In genomic region chr7:106758800-106759199, GRCm38 (mm10) we compare ENCODE assay signal across 24 mouse cellular contexts. TPM values are rescaled to one million over a fixed set of nuclear protein-coding genes. Genes with fewer than 3 reads are reported as not detected.
DNase-seq lines count a peak whose midpoint lies in the region; ATAC-seq and TF ChIP-seq lines count a peak whose summit lies in the region.
"Had no signal": no experiment of that assay in that cellular context is flagged by ENCODE, and none has a peak within 500 bp of the region (broad histone marks: within the 10 kb centered on the region; RNA-seq: fewer than 3 reads in every experiment).

No protein-coding gene starts in this region.

- no peaks in the 10 kb centered on the region for H3K9me3 ChIP-seq in liver, embryonic 11.5 days (ENCODE audit: control insufficient read depth, low read length)
- H3K9me3 ChIP-seq in forebrain, embryonic 15.5 days: no peaks in the 10 kb centered on the region
- 0 out of 2 replicates have a peak, but pooled peaks cover 2% of the 10 kb centered on the region for H3K9me3 ChIP-seq in hindbrain, embryonic 16.5 days (ENCODE audit: control insufficient read depth, low read length)

- no peak for TF ChIP-seq CTCF in liver, adult 2 months (IDR thresholded peaks at IDR 0.05; ENCODE audit: low read depth, low read length)

- 88% methylated on average over 2 of the region's 2 CpGs for WGBS in liver, adult 2 months
- WGBS in liver, embryonic 11.5 days: 84% methylated on average over 2 of the region's 2 CpGs
- WGBS in macrophage (ENCODE audit: missing documents): 0% methylated on average over 1 of the region's 2 CpGs
- 91% methylated on average over 2 of the region's 2 CpGs for WGBS in forebrain, embryonic 15.5 days
- 95% methylated on average over 2 of the region's 2 CpGs for WGBS in hindbrain, embryonic 16.5 days

- no peak for ATAC-seq in liver, embryonic 11.5 days (replicated peaks; ENCODE audit: low FRiP score)
- peak; percentile 85; the same call in 1 of the 2 replicates for ATAC-seq in neutrophil, adult 5-6 weeks (ENCODE audit: extremely low read depth, insufficient number of reproducible peaks, low FRiP score, poor library complexity, severe bottlenecking)
- ATAC-seq in forebrain, embryonic 15.5 days (replicated peaks): no peak
- ATAC-seq in hindbrain, embryonic 16.5 days: no peak
- ATAC-seq: forebrain, embryonic 13.5 days; hindbrain, postnatal 0 days had no signal

- no peaks in the 10 kb centered on the region for H3K27me3 ChIP-seq in liver, adult 2 months (ENCODE audit: control insufficient read depth, insufficient read depth, low read length)
- H3K27me3 ChIP-seq in liver, embryonic 11.5 days (replicated peaks; ENCODE audit: control insufficient read depth, insufficient read depth, low read length): no peaks in the 10 kb centered on the region
- no peaks in the 10 kb centered on the region for H3K27me3 ChIP-seq in forebrain, embryonic 15.5 days
- no peaks in the 10 kb centered on the region for H3K27me3 ChIP-seq in hindbrain, embryonic 16.5 days (replicated peaks; ENCODE audit: control insufficient read depth, insufficient read depth, low read length)
- H3K27me3 ChIP-seq: forebrain, embryonic 13.5 days; heart, embryonic 13.5 days; hindbrain, embryonic 12.5 days had no signal

- no peak overlapping the region for H3K4me3 ChIP-seq in liver, adult 2 months (ENCODE audit: insufficient read depth, low read depth, low read length)
- no peak overlapping the region for H3K4me3 ChIP-seq in liver, embryonic 11.5 days (ENCODE audit: low read depth, low read length)
- no peak overlapping the region for H3K4me3 ChIP-seq in macrophage (ENCODE audit: inconsistent target)
- H3K4me3 ChIP-seq in forebrain, embryonic 15.5 days: no peak overlapping the region
- H3K4me3 ChIP-seq in hindbrain, embryonic 16.5 days (ENCODE audit: low read length): no peak overlapping the region
- H3K4me3 ChIP-seq: embryonic facial prominence, embryonic 10.5 days; forebrain, embryonic 13.5 days; gastrocnemius, adult 2 months; heart, embryonic 13.5 days; hindbrain, embryonic 12.5 days had no signal

- no peaks in the 10 kb centered on the region for H3K79me2 ChIP-seq in liver, adult 2 months (ENCODE audit: control insufficient read depth, insufficient read depth, low read length)
- no peaks in the 10 kb centered on the region for H3K79me2 ChIP-seq in macrophage (ENCODE audit: inconsistent target)

- no peaks in the 10 kb centered on the region for H3K36me3 ChIP-seq in liver, adult 2 months (ENCODE audit: control insufficient read depth, insufficient read depth, low read length)
- H3K36me3 ChIP-seq in liver, embryonic 11.5 days (ENCODE audit: control insufficient read depth, insufficient read depth, low read length): no peaks in the 10 kb centered on the region
- H3K36me3 ChIP-seq in macrophage (ENCODE audit: inconsistent target): no peaks in the 10 kb centered on the region
- H3K36me3 ChIP-seq in forebrain, embryonic 15.5 days: no peaks in the 10 kb centered on the region
- no peaks in the 10 kb centered on the region for H3K36me3 ChIP-seq in hindbrain, embryonic 16.5 days (ENCODE audit: control insufficient read depth, insufficient read depth, low read length)
- H3K36me3 ChIP-seq: embryonic facial prominence, embryonic 10.5 days; heart, embryonic 13.5 days; hindbrain, embryonic 12.5 days had no signal

- no peak overlapping the region for H3K9ac ChIP-seq in liver, adult 2 months (ENCODE audit: low read depth, low read length)
- H3K9ac ChIP-seq in liver, embryonic 11.5 days (ENCODE audit: low read depth, low read length): no peak overlapping the region
- no peak overlapping the region for H3K9ac ChIP-seq in forebrain, embryonic 15.5 days (replicated peaks)
- H3K9ac ChIP-seq in hindbrain, embryonic 16.5 days (ENCODE audit: low read depth, low read length): no peak overlapping the region
- H3K9ac ChIP-seq: forebrain, embryonic 13.5 days; heart, embryonic 13.5 days; hindbrain, embryonic 12.5 days had no signal

- no peak for TF ChIP-seq POLR2A in liver, adult 2 months (IDR thresholded peaks at IDR 0.05; ENCODE audit: extremely low read depth, insufficient read depth, low read length)

- no peak overlapping the region for H3K4me2 ChIP-seq in liver, embryonic 11.5 days
- no peak overlapping the region for H3K4me2 ChIP-seq in forebrain, embryonic 15.5 days (replicated peaks)
- no peak overlapping the region for H3K4me2 ChIP-seq in hindbrain, embryonic 16.5 days (ENCODE audit: low read length)
- H3K4me2 ChIP-seq: forebrain, embryonic 13.5 days; heart, embryonic 13.5 days; hindbrain, embryonic 12.5 days had no signal

- no peaks in the 10 kb centered on the region for H3K4me1 ChIP-seq in liver, adult 2 months (ENCODE audit: control insufficient read depth, insufficient read depth, low read length)
- no peaks in the 10 kb centered on the region for H3K4me1 ChIP-seq in liver, embryonic 11.5 days (replicated peaks; ENCODE audit: control insufficient read depth, insufficient read depth, low read length)
- no peaks in the 10 kb centered on the region for H3K4me1 ChIP-seq in forebrain, embryonic 15.5 days
- H3K4me1 ChIP-seq in hindbrain, embryonic 16.5 days (ENCODE audit: control insufficient read depth, insufficient read depth, low read depth, low read length): no peaks in the 10 kb centered on the region
- H3K4me1 ChIP-seq: embryonic facial prominence, embryonic 10.5 days; forebrain, embryonic 13.5 days; heart, embryonic 13.5 days; hindbrain, embryonic 12.5 days had no signal

- peak; percentile 20 for DNase-seq in liver, adult 2 months (ENCODE audit: extremely low read depth, low read depth, low spot score)
- no peak for DNase-seq in liver, embryonic 11.5 days (ENCODE audit: low spot score)
- DNase-seq in layer of hippocampus, adult 8-10 months (ENCODE audit: low spot score in 2 of 2): no peak
- DNase-seq: adrenal gland, postnatal 14 days; cerebellum, adult 18-20 months; cerebellum, adult 9-11 months; cerebellum, postnatal 36 days; gastrocnemius, adult 2 months; gastrocnemius, postnatal 25 days; heart, adult 11 months; heart, postnatal 4 days had no signal

- no peak overlapping the region for H3K27ac ChIP-seq in liver, adult 2 months (replicated peaks; ENCODE audit: insufficient read depth, low read depth, low read length)
- H3K27ac ChIP-seq in liver, embryonic 11.5 days (ENCODE audit: low read depth, low read length): no peak overlapping the region
- H3K27ac ChIP-seq in macrophage: peak overlapping the region; percentile 48
- H3K27ac ChIP-seq in forebrain, embryonic 15.5 days (replicated peaks): no peak overlapping the region
- H3K27ac ChIP-seq in hindbrain, embryonic 16.5 days (ENCODE audit: low read depth, low read length): no peak overlapping the region
- H3K27ac ChIP-seq: embryonic facial prominence, embryonic 10.5 days; forebrain, embryonic 13.5 days; gastrocnemius, adult 2 months; heart, embryonic 13.5 days; hindbrain, embryonic 12.5 days; hindbrain, postnatal 0 days had no signal

RNA-seq across cellular contexts. Expression of gene Olfr698, which starts 3.6 kb away (rescaled TPM):
- total RNA-seq in liver, adult 2 months (2014; rRNA removed): not detected in 2 replicates
- polyA plus RNA-seq in liver, adult 2 months (2012; rRNA removed): not detected in 2 replicates
- not detected in 2 replicates for polyA plus RNA-seq in liver, embryonic 11.5 days (2014; fragmentation: Nextera tagmentation; extraction: Ambion mirVana)
- total RNA-seq in macrophage (2018; cell fraction: chromatin; rRNA removed): not detected
- total RNA-seq in macrophage (2018; cell fraction: cytosol; rRNA removed): not detected
- not detected for total RNA-seq in macrophage (2018; cell fraction: nucleus; rRNA removed)
- not detected in 3 replicates for polyA plus RNA-seq in macrophage (2018)
- total RNA-seq in neutrophil, adult 5-6 weeks (2017): not detected in 2 replicates
- not detected for total RNA-seq in layer of hippocampus, adult 8-10 months (2022)
- polyA plus RNA-seq in forebrain, embryonic 15.5 days (2015; fragmentation: Nextera tagmentation; extraction: Ambion mirVana): not detected in 2 replicates
- polyA plus RNA-seq in hindbrain, embryonic 16.5 days (2015; fragmentation: Nextera tagmentation; extraction: Ambion mirVana): not detected in 2 replicates
- total RNA-seq: adrenal gland, postnatal 14 days; gastrocnemius, adult 2 months; gastrocnemius, postnatal 25 days; heart, postnatal 4 days; hindbrain, postnatal 0 days; MEL had no signal
- polyA plus RNA-seq: C2C12; embryonic facial prominence, embryonic 10.5 days; embryonic facial prominence, embryonic 14.5 days; forebrain, embryonic 13.5 days; heart, embryonic 13.5 days; heart, postnatal 0 days; hindbrain, embryonic 12.5 days; hindbrain, postnatal 0 days had no signal

RNA-seq across cellular contexts. Expression of gene Olfr697, which starts 16.6 kb away (rescaled TPM):
- not detected in 2 replicates for total RNA-seq in liver, adult 2 months (2014; rRNA removed)
- polyA plus RNA-seq in liver, adult 2 months (2012; rRNA removed): not detected in 2 replicates
- not detected in 2 replicates for polyA plus RNA-seq in liver, embryonic 11.5 days (2014; fragmentation: Nextera tagmentation; extraction: Ambion mirVana)
- not detected for total RNA-seq in macrophage (2018; cell fraction: chromatin; rRNA removed)
- not detected for total RNA-seq in macrophage (2018; cell fraction: cytosol; rRNA removed)
- not detected for total RNA-seq in macrophage (2018; cell fraction: nucleus; rRNA removed)
- polyA plus RNA-seq in macrophage (2018): not detected in 3 replicates
- total RNA-seq in neutrophil, adult 5-6 weeks (2017): not detected in 2 replicates
- not detected for total RNA-seq in layer of hippocampus, adult 8-10 months (2022)
- not detected in 2 replicates for polyA plus RNA-seq in forebrain, embryonic 15.5 days (2015; fragmentation: Nextera tagmentation; extraction: Ambion mirVana)
- polyA plus RNA-seq in hindbrain, embryonic 16.5 days (2015; fragmentation: Nextera tagmentation; extraction: Ambion mirVana): not detected in 2 replicates
- total RNA-seq: adrenal gland, postnatal 14 days; gastrocnemius, adult 2 months; gastrocnemius, postnatal 25 days; heart, postnatal 4 days; hindbrain, postnatal 0 days; MEL had no signal
- polyA plus RNA-seq: C2C12; embryonic facial prominence, embryonic 10.5 days; embryonic facial prominence, embryonic 14.5 days; forebrain, embryonic 13.5 days; heart, embryonic 13.5 days; heart, postnatal 0 days; hindbrain, embryonic 12.5 days; hindbrain, postnatal 0 days had no signal

RNA-seq across cellular contexts. Expression of gene Olfr699, which starts 34.2 kb away (rescaled TPM):
- total RNA-seq in liver, adult 2 months (2014; rRNA removed): not detected in 2 replicates
- not detected in 2 replicates for polyA plus RNA-seq in liver, adult 2 months (2012; rRNA removed)
- not detected in 2 replicates for polyA plus RNA-seq in liver, embryonic 11.5 days (2014; fragmentation: Nextera tagmentation; extraction: Ambion mirVana)
- not detected for total RNA-seq in macrophage (2018; cell fraction: chromatin; rRNA removed)
- not detected for total RNA-seq in macrophage (2018; cell fraction: cytosol; rRNA removed)
- total RNA-seq in macrophage (2018; cell fraction: nucleus; rRNA removed): not detected
- polyA plus RNA-seq in macrophage (2018): not detected in 3 replicates
- 0.12 TPM in 1 of 2 replicates, not detected in the other for total RNA-seq in neutrophil, adult 5-6 weeks (2017)
- not detected for total RNA-seq in layer of hippocampus, adult 8-10 months (2022)
- polyA plus RNA-seq in forebrain, embryonic 15.5 days (2015; fragmentation: Nextera tagmentation; extraction: Ambion mirVana): not detected in 2 replicates
- polyA plus RNA-seq in hindbrain, embryonic 16.5 days (2015; fragmentation: Nextera tagmentation; extraction: Ambion mirVana): not detected in 2 replicates
- total RNA-seq: adrenal gland, postnatal 14 days; gastrocnemius, adult 2 months; gastrocnemius, postnatal 25 days; heart, postnatal 4 days; hindbrain, postnatal 0 days; MEL had no signal
- polyA plus RNA-seq: C2C12; embryonic facial prominence, embryonic 10.5 days; embryonic facial prominence, embryonic 14.5 days; forebrain, embryonic 13.5 days; heart, embryonic 13.5 days; heart, postnatal 0 days; hindbrain, embryonic 12.5 days; hindbrain, postnatal 0 days had no signal

RNA-seq across cellular contexts. Expression of gene Olfr695, which starts 42.6 kb away (rescaled TPM):
- total RNA-seq in liver, adult 2 months (2014; rRNA removed): not detected in 2 replicates
- not detected in 2 replicates for polyA plus RNA-seq in liver, adult 2 months (2012; rRNA removed)
- polyA plus RNA-seq in liver, embryonic 11.5 days (2014; fragmentation: Nextera tagmentation; extraction: Ambion mirVana): not detected in 2 replicates
- not detected for total RNA-seq in macrophage (2018; cell fraction: chromatin; rRNA removed)
- total RNA-seq in macrophage (2018; cell fraction: cytosol; rRNA removed): not detected
- not detected for total RNA-seq in macrophage (2018; cell fraction: nucleus; rRNA removed)
- not detected in 3 replicates for polyA plus RNA-seq in macrophage (2018)
- total RNA-seq in neutrophil, adult 5-6 weeks (2017): not detected in 2 replicates
- not detected for total RNA-seq in layer of hippocampus, adult 8-10 months (2022)
- not detected in 2 replicates for polyA plus RNA-seq in forebrain, embryonic 15.5 days (2015; fragmentation: Nextera tagmentation; extraction: Ambion mirVana)
- polyA plus RNA-seq in hindbrain, embryonic 16.5 days (2015; fragmentation: Nextera tagmentation; extraction: Ambion mirVana): not detected in 2 replicates
- total RNA-seq: adrenal gland, postnatal 14 days; gastrocnemius, adult 2 months; gastrocnemius, postnatal 25 days; heart, postnatal 4 days; hindbrain, postnatal 0 days; MEL had no signal
- polyA plus RNA-seq: C2C12; embryonic facial prominence, embryonic 10.5 days; embryonic facial prominence, embryonic 14.5 days; forebrain, embryonic 13.5 days; heart, embryonic 13.5 days; heart, postnatal 0 days; hindbrain, embryonic 12.5 days; hindbrain, postnatal 0 days had no signal

RNA-seq across cellular contexts. Expression of gene Olfr700, which starts 49.8 kb away (rescaled TPM):
- not detected in 2 replicates for total RNA-seq in liver, adult 2 months (2014; rRNA removed)
- not detected in 2 replicates for polyA plus RNA-seq in liver, adult 2 months (2012; rRNA removed)
- polyA plus RNA-seq in liver, embryonic 11.5 days (2014; fragmentation: Nextera tagmentation; extraction: Ambion mirVana): not detected in 2 replicates
- not detected for total RNA-seq in macrophage (2018; cell fraction: chromatin; rRNA removed)
- total RNA-seq in macrophage (2018; cell fraction: cytosol; rRNA removed): not detected
- not detected for total RNA-seq in macrophage (2018; cell fraction: nucleus; rRNA removed)
- not detected in 3 replicates for polyA plus RNA-seq in macrophage (2018)
- not detected in 2 replicates for total RNA-seq in neutrophil, adult 5-6 weeks (2017)
- total RNA-seq in layer of hippocampus, adult 8-10 months (2022): not detected
- polyA plus RNA-seq in forebrain, embryonic 15.5 days (2015; fragmentation: Nextera tagmentation; extraction: Ambion mirVana): not detected in 2 replicates
- polyA plus RNA-seq in hindbrain, embryonic 16.5 days (2015; fragmentation: Nextera tagmentation; extraction: Ambion mirVana): not detected in 2 replicates
- total RNA-seq: adrenal gland, postnatal 14 days; gastrocnemius, adult 2 months; gastrocnemius, postnatal 25 days; heart, postnatal 4 days; hindbrain, postnatal 0 days; MEL had no signal
- polyA plus RNA-seq: C2C12; embryonic facial prominence, embryonic 10.5 days; embryonic facial prominence, embryonic 14.5 days; forebrain, embryonic 13.5 days; heart, embryonic 13.5 days; heart, postnatal 0 days; hindbrain, embryonic 12.5 days; hindbrain, postnatal 0 days had no signal
